Mouse (Mus musculus): Measurements from ENCODE around the gene Pramel3.
"Not testable (repeated sequence)": the region's sequence is repeated elsewhere in the genome, so short reads cannot be mapped to it uniquely, and the experiment has no call there.

Pramel3 gene

GRCm38 (mm10) chrX:135302007-135302406 lies at the start of gene Pramel3:
Gene Pramel3, plus strand, starts transcription at chrX:135302307.
- not testable (repeated sequence) for DNase-seq

DNA sequence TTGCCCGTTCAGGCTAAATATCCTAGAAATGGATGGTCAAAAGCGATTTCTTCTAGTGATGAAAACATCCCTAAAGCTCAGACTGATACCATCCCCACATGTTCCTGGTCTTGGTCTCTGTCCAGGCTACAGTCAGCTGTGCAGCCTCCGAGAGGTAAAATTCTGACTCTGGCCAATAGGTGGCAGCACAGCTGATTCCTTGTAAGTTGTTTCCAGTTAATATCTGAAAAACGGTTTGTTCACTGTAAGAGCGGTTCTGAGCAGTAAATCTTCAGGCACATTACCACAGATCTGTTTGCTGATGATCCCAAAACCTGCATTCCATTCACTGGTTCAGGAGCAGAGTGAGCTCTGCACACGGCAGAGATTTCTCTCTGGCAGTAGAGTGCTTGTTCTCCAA lies 58.6 kb downstream of the Pramel3 start:
- DNase-seq: not testable (repeated sequence)

GRCm38 (mm10) chrX:135361943-135362342 lies 59.8 kb downstream of the Pramel3 start:
- not testable (repeated sequence) for DNase-seq
